Comparison of ENCODE assay signal across 8 mouse cellular contexts in the genomic region with DNA sequence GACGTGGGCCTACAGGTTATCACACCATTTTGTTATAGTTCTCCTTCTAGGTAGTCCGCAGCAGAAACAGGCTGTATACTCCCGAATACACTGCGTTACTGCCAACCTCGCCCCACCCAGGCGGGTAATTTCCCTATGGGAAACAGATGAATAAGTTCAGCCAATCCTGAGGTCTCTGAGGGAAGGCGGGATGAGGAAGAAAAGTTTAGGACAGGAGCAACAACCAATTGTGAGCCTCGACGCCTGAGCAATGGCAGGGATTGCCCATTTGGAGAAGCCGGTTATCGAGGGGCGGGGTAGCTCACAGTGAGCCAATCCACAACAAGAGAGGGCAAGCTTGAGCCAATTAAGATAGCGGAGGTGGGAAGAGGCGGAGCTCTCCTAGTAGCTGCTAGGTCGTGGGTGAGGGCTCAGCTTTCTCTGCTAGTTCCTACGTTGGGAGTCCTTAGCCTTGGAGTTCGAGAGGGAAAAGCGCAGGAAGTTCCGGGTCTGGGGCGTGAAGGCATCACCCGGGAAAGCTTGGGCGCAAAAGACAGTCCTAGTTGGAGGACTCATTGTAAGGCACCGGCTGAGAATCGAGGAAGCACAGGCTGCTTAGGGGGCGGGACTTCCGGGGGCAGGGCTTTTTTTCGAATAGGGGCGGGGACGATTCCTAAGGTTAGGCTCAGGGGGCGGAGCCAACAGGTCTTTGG. TPM values are rescaled to one million over a fixed set of nuclear protein-coding genes. Genes with fewer than 3 reads are reported as not detected.
DNase-seq lines count a peak whose midpoint lies in the region; ATAC-seq and TF ChIP-seq lines count a peak whose summit lies in the region.

TSS of gene Zbtb3 (plus strand) at position 426 of the 692 bp plus-strand sequence.

- no peaks in the 10 kb centered on the region for H3K9me3 ChIP-seq in kidney, embryonic 14.5 days (ENCODE audit: control insufficient read depth, low read length)
- no peaks in the 10 kb centered on the region for H3K9me3 ChIP-seq in limb, embryonic 15.5 days

- under 1% methylated on average over 30 of the region's 30 CpGs for WGBS in kidney, embryonic 14.5 days
- under 1% methylated on average over 30 of the region's 30 CpGs for WGBS in limb, embryonic 15.5 days

- TF ChIP-seq CTCF in bone marrow macrophage, adult 2 months (IDR thresholded peaks at IDR 0.05; ENCODE audit: low read depth, low read length), result no peak
- TF ChIP-seq CTCF in embryonic fibroblast, embryonic 13.5 days (IDR thresholded peaks at IDR 0.05; ENCODE audit: borderline replicate concordance, insufficient read depth, low read length), result no peak

- H3K4me1 ChIP-seq in bone marrow macrophage, adult 2 months (ENCODE audit: control insufficient read depth, insufficient read depth, low read length), result peaks cover 27% of the 10 kb centered on the region
- H3K4me1 ChIP-seq in embryonic fibroblast, embryonic 13.5 days (ENCODE audit: control insufficient read depth, insufficient read depth, low read length), result no peaks in the 10 kb centered on the region; the same call in 1 of the 2 replicates
- H3K4me1 ChIP-seq in kidney, embryonic 14.5 days (ENCODE audit: control insufficient read depth, insufficient read depth, low read length), result peaks cover 20% of the 10 kb centered on the region; the same call in 1 of the 2 replicates
- peaks cover 14% of the 10 kb centered on the region for H3K4me1 ChIP-seq in limb, embryonic 15.5 days

- 0 out of 2 replicates have a peak, but pooled peaks have one; percentile 32 for TF ChIP-seq POLR2A in bone marrow macrophage, adult 2 months (IDR thresholded peaks at IDR 0.05; ENCODE audit: borderline replicate concordance, low read depth, low read length)
- TF ChIP-seq POLR2A in embryonic fibroblast, embryonic 13.5 days (IDR thresholded peaks at IDR 0.05; ENCODE audit: low read depth, low read length), result peak; percentile 87

- peak; percentile 97 for ATAC-seq in kidney, embryonic 14.5 days (ENCODE audit: low FRiP score, low TSS enrichment)
- ATAC-seq in limb, embryonic 15.5 days (ENCODE audit: insufficient number of reproducible peaks, low FRiP score, low TSS enrichment, low read depth), result peak; percentile 97

- peak; percentile 98 for DNase-seq in A20 (ENCODE audit: low read depth, low spot score)
- peak; percentile 98 to 99 for DNase-seq in heart, adult 9 months (ENCODE audit: low spot score in 2 of 2)
- peak; percentile 90 to 93 for DNase-seq in monocyte, adult 2 months (ENCODE audit: low read depth in 1 of 2, low spot score in 2 of 2)
- peak; percentile 96 to 98 for DNase-seq in spleen, postnatal 36 days (ENCODE audit: low spot score in 2 of 2)

- peak within 1 kb of the TSS; percentile 69 for H3K4me3 ChIP-seq in bone marrow macrophage, adult 2 months (ENCODE audit: insufficient read depth, low read length)
- peak within 1 kb of the TSS; percentile 76 for H3K4me3 ChIP-seq in embryonic fibroblast, embryonic 13.5 days (ENCODE audit: insufficient read depth, low read length)
- peak within 1 kb of the TSS; percentile 61 for H3K4me3 ChIP-seq in kidney, embryonic 14.5 days (ENCODE audit: low read length)
- H3K4me3 ChIP-seq in limb, embryonic 15.5 days, result peak within 1 kb of the TSS; percentile 68

- H3K4me2 ChIP-seq in kidney, embryonic 14.5 days (replicated peaks; ENCODE audit: low read depth, low read length), result peak within 1 kb of the TSS; percentile 56
- H3K4me2 ChIP-seq in limb, embryonic 15.5 days, result peak within 1 kb of the TSS; percentile 59

- H3K36me3 ChIP-seq in kidney, embryonic 14.5 days (ENCODE audit: control insufficient read depth, insufficient read depth, low read length), result peaks cover 28% of the 10 kb centered on the region
- peaks cover 29% of the 10 kb centered on the region for H3K36me3 ChIP-seq in limb, embryonic 15.5 days

- peak within 1 kb of the TSS; percentile 59 for H3K27ac ChIP-seq in bone marrow macrophage, adult 2 months (ENCODE audit: insufficient read depth, low read depth, low read length)
- peak within 1 kb of the TSS; percentile 63 for H3K27ac ChIP-seq in embryonic fibroblast, embryonic 13.5 days (ENCODE audit: insufficient read depth, low read length)
- peak within 1 kb of the TSS; percentile 85 for H3K27ac ChIP-seq in kidney, embryonic 14.5 days (ENCODE audit: low read depth, low read length)
- H3K27ac ChIP-seq in limb, embryonic 15.5 days, result peak within 1 kb of the TSS; percentile 92

- H3K9ac ChIP-seq in kidney, embryonic 14.5 days (ENCODE audit: low read depth, low read length), result peak within 1 kb of the TSS; percentile 47; the same call in 1 of the 2 replicates
- H3K9ac ChIP-seq in limb, embryonic 15.5 days, result 0 out of 2 replicates have a peak within 1 kb of the TSS, but pooled peaks have one; percentile 11

- H3K27me3 ChIP-seq in kidney, embryonic 14.5 days (ENCODE audit: control insufficient read depth, insufficient read depth, low read length), result no peaks in the 10 kb centered on the region
- no peaks in the 10 kb centered on the region for H3K27me3 ChIP-seq in limb, embryonic 15.5 days

RNA-seq across cellular contexts. Expression of gene Zbtb3, which starts in this region (rescaled TPM):
- 2.0 and 2.4 TPM in 2 replicates for polyA plus RNA-seq in bone marrow macrophage, adult 2 months (2012; ENCODE audit: insufficient read depth, insufficient read length, missing spikeins)
- 1.4 and 2.0 TPM in 2 replicates for polyA plus RNA-seq in embryonic fibroblast, embryonic 13.5 days (2011; ENCODE audit: insufficient read length, low read depth, missing spikeins)
- 4.0 and 5.1 TPM in 2 replicates for polyA plus RNA-seq in kidney, embryonic 14.5 days (2014; fragmentation: Nextera tagmentation; extraction: Ambion mirVana)
- 4.6 and 4.8 TPM in 2 replicates for polyA plus RNA-seq in limb, embryonic 15.5 days (2015; fragmentation: Nextera tagmentation; extraction: Ambion mirVana)

Comparison
In these comparisons a context has a peak if more than half of its experiments do, and no peak if none do; other contexts are left out.
1. Peak in every context shown above with its lines: DNase-seq, ATAC-seq, H3K4me3 ChIP-seq and H3K27ac ChIP-seq.